Mouse (Mus musculus) midbrain, embryonic 11.5 days (tissue): ENCODE data around the gene Rp9. TPM values are rescaled to one million over a fixed set of nuclear protein-coding genes. Genes with fewer than 3 reads are reported as not detected.

Source experiments
- ATAC-seq: fragments of 200-750 bp; cut with Nextera tagmentation; 2 replicates; pipeline ENCODE4 v1.8.0; 2017; ENCODE audit warnings: moderate TSS enrichment, moderate library complexity; ENCODE audit not compliant: low FRiP score
- DNase-seq: peaks from one replicate; pipeline ENCODE4 v3.0.0; 2015; ENCODE audit warnings: low spot score; ENCODE audit errors: missing footprints
- H3K27ac ChIP-seq: fragments of 300-500 bp; sonication (generic); 2 replicates; pipeline ENCODE4 v1.5.1; 2014; ENCODE audit warnings: low read depth, low read length
- H3K27me3 ChIP-seq: fragments of 300-500 bp; sonication (generic); 2 replicates; pipeline ENCODE4 v1.6.1; 2014; ENCODE audit warnings: mild to moderate bottlenecking, low read length, moderate library complexity, mixed read lengths; ENCODE audit not compliant: control insufficient read depth, insufficient read depth
- H3K36me3 ChIP-seq: fragments of 300-500 bp; sonication (generic); 2 replicates; pipeline ENCODE4 v1.6.1; 2014; ENCODE audit warnings: mild to moderate bottlenecking, low read length, moderate library complexity, mixed read lengths; ENCODE audit not compliant: control insufficient read depth, insufficient read depth
- H3K4me1 ChIP-seq: fragments of 300-500 bp; sonication (generic); 2 replicates; pipeline ENCODE4 v1.6.1; 2014; ENCODE audit warnings: low read length; ENCODE audit not compliant: control insufficient read depth, insufficient read depth
- H3K4me2 ChIP-seq: fragments of 300-500 bp; sonication (generic); 2 replicates; pipeline ENCODE4 v1.6.1; 2014; ENCODE audit warnings: mild to moderate bottlenecking, moderate library complexity
- H3K4me3 ChIP-seq: fragments of 300-500 bp; sonication (generic); 2 replicates; pipeline ENCODE4 v1.5.1; 2014; ENCODE audit warnings: low read depth, low read length
- H3K9ac ChIP-seq: fragments of 300-500 bp; sonication (generic); 2 replicates; pipeline ENCODE4 v1.6.1; 2014; ENCODE audit warnings: low read length
- H3K9me3 ChIP-seq: fragments of 300-500 bp; sonication (generic); 2 replicates; pipeline ENCODE4 v1.6.1; 2016; ENCODE audit warnings: low read length; ENCODE audit not compliant: control insufficient read depth
- WGBS: fragments of 180-500 bp; shearing (Covaris S2); extraction: QIAGEN DNeasy Blood & Tissue Kit; methylation state at CpG from one replicate; pipeline ENCODE4 v1.1.7; 2014; 5-methylcytosine and 5-hydroxymethylcytosine counted together
- polyA plus RNA-seq: library from polyadenylated mRNA; unstranded; fragments of >200 nt; fragmentation: Nextera tagmentation; extraction: Ambion mirVana; gene quantifications from 2 replicates; pipeline ENCODE4 v1.2.1, GENCODE M21; 2014

Rp9 gene
- polyA plus RNA-seq = 50.6 and 54.2 TPM in 2 replicates

GRCm38 (mm10) chr9:22469643-22470042 lies at the start of gene Rp9:
Rp9 (minus strand) TSS chr9:22469743.
- WGBS = 90% methylated on average over 3 of the region's 3 CpGs
- peak within 1 kb of the TSS; percentile 84 for H3K4me2 ChIP-seq
- H3K4me1 ChIP-seq = peaks cover 3% of the 10 kb centered on the region; the same call in 1 of the 2 replicates
- DNase-seq = peak; percentile 54
- no peaks in the 10 kb centered on the region for H3K9me3 ChIP-seq
- no peaks in the 10 kb centered on the region for H3K36me3 ChIP-seq
- no peak for ATAC-seq
- no peaks in the 10 kb centered on the region for H3K27me3 ChIP-seq
- H3K27ac ChIP-seq = no peak within 1 kb of the TSS
- peak within 1 kb of the TSS; percentile 93 for H3K9ac ChIP-seq
- H3K4me3 ChIP-seq = peak within 1 kb of the TSS; percentile 80; the same call in 1 of the 2 replicates

DNA sequence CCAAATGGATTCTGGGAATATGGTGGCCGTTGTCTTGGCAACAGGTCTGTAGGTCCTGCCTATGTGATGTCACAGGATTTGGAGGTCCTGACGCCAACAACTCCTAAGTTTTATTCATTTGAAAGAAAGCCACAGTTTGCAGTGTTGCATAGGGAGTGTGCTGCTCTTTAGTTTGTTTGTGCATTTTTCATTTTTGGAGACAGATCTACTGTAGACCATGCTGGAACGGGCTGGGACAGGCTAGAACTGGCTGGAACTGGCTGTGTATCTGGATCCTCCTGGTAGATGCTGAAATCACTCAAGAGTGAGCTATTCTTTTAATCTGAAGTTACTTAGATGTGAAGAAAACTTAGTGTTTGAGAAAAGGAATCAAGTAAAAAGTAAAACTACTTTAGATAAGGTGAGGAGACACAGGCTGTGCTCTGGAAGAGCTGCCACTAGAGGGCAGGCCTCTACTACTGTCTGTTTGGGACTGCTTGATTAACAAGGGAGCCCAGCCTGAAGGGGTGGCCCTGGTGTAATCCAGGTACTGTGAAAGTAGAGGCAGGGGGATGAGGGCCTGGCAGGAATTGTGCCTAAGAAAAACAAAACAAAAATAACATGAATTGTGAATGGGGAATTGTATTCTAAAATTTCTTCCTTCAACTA lies 49.0 kb upstream of the Rp9 start:
- no peak overlapping the region for H3K4me3 ChIP-seq
- H3K9ac ChIP-seq = no peak overlapping the region
- DNase-seq (peak; percentile 83), ATAC-seq (0 out of 2 replicates have a peak, but pooled peaks have one; percentile 50)
- H3K4me1 ChIP-seq = no peaks in the 10 kb centered on the region
- no peak overlapping the region for H3K27ac ChIP-seq
- H3K36me3 ChIP-seq = no peaks in the 10 kb centered on the region
- no peaks in the 10 kb centered on the region for H3K9me3 ChIP-seq
- no peak overlapping the region for H3K4me2 ChIP-seq
- no peaks in the 10 kb centered on the region for H3K27me3 ChIP-seq
- WGBS = 91% methylated on average over 3 of the region's 3 CpGs

DNA sequence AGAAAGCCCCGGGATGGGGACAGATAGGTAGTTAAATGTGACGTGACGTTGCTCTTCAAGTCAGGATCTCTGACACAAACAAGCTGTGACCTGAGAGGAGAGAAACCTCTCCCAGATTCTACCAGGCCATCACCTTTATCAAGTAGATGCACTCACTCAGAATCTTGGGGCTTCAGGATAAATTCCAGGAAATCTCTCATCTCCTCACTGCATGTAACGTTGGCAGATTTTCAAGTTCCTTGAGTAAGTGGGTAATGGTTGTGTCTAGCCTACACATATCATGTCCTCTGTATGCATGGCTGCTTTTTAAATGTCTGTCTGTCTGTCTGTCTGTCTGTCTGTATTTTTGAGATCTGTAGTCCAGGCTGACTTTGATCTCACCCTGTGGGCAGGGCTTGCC lies 45.5 kb upstream of the Rp9 start:
- Histone ChIP-seq H3K9ac (no peak overlapping the region), H3K4me3 (no peak overlapping the region), H3K4me1 (no peaks in the 10 kb centered on the region), H3K27me3 (no peaks in the 10 kb centered on the region), H3K36me3 (no peaks in the 10 kb centered on the region), H3K4me2 (no peak overlapping the region), H3K9me3 (no peaks in the 10 kb centered on the region), H3K27ac (no peak overlapping the region)
- 90% methylated on average over 4 of the region's 4 CpGs for WGBS
- ATAC-seq = no peak
- DNase-seq = no peak

DNA sequence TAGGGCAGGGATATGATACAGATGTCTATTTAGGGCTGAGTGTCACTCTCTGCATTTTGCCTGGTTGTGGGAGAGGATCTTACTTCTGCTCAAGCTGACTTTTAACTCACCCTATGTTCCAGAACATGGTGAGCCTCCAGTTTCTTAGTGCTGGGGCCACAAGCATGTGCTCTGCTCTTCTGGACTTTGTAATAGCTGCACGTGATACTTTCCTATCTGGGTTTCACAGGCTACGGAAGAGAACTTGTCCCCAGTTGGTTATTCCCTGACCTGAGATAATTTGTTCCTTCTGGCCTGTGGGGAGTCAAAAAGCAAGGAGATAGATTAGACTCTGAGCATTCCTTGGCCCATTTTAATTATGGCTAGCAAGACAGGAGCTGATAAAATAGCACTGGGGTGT lies 36.0 kb upstream of the Rp9 start:
- H3K4me1 ChIP-seq = no peaks in the 10 kb centered on the region
- H3K36me3 ChIP-seq = no peaks in the 10 kb centered on the region
- H3K27me3 ChIP-seq = no peaks in the 10 kb centered on the region
- no peak overlapping the region for H3K9ac ChIP-seq
- no peaks in the 10 kb centered on the region for H3K9me3 ChIP-seq
- ATAC-seq (no peak), DNase-seq (no peak)
- no peak overlapping the region for H3K27ac ChIP-seq
- no peak overlapping the region for H3K4me2 ChIP-seq
- no peak overlapping the region for H3K4me3 ChIP-seq
- WGBS = 77% methylated on average over 2 of the region's 2 CpGs

DNA sequence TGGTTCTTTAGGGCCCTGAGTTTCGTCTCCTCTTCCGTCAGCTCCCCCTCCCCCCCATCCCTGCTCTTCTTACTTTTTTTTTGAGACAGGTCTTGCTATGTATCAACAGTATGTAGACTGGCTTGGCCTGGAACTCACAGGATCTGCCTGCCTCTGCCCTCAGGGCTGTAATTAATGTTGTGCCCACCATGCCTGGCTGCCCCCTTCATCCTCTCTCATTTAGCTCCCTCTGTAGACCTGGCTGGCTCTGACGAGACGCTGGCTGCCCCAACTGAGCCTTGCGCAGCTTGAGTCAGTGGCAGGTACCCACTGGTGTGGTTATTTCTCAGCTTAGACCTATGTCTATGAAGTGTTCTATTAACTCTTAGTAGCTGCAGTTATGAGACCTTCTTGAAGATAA lies 34.0 kb upstream of the Rp9 start:
- Histone ChIP-seq H3K27me3 (no peaks in the 10 kb centered on the region), H3K9ac (no peak overlapping the region), H3K36me3 (no peaks in the 10 kb centered on the region), H3K4me1 (no peaks in the 10 kb centered on the region), H3K4me2 (no peak overlapping the region), H3K4me3 (no peak overlapping the region), H3K27ac (no peak overlapping the region), H3K9me3 (no peaks in the 10 kb centered on the region)
- DNase-seq (no peak), ATAC-seq (no peak)
- 84% methylated on average over 5 of the region's 5 CpGs for WGBS

- DNase-seq (no peak), ATAC-seq (no peak)
- Histone ChIP-seq H3K27me3 (no peaks in the 10 kb centered on the region), H3K9ac (no peak overlapping the region), H3K4me1 (no peaks in the 10 kb centered on the region), H3K4me3 (no peak overlapping the region), H3K9me3 (no peaks in the 10 kb centered on the region), H3K27ac (no peak overlapping the region), H3K36me3 (no peaks in the 10 kb centered on the region), H3K4me2 (no peak overlapping the region)
- whole genome bisulfite sequencing = 72% methylated on average over 2 of the region's 2 CpGs
Measured at GRCm38 (mm10) chr9:22502972-22503371, 33.4 kb upstream of the Rp9 start.

DNA sequence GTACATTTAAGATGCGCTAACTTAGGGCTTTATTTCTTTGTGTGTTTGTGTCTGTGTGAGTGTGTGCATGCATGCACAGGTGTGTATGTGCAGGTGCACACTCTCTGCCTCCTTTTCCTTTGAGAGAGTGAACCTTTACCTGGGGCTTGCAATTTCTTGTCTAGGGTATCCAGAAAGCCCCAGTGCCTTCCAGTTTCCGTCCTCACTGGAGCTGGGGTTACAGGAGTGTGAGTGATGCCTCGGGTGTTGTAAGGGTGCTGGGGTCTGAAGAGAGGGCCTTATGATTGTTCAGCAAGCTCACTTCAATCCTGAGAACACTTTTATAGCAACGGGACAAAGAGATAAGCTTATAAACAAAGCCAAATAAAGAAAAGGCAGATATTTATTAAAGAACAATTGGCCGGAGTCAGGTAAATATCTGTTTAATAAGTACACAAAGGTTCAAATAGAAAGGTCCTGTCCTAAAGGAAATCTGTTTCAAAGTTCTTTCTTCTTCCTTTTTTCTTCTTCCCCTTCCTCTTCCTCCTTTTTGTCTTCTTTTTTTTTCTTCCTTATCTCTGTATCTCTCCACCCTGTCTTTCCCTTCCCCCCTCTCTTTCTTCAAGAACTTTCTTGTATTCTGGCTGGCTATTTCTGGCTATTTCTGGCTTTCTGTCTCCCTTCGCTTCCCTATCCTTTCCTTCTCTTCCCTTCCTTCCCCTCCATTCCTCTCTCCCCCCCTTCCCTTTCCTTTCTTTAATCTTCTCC lies 27.7 kb upstream of the Rp9 start:
- no peaks in the 10 kb centered on the region for H3K4me1 ChIP-seq
- no peak overlapping the region for H3K4me2 ChIP-seq
- DNase-seq (no peak), ATAC-seq (no peak)
- no peak overlapping the region for H3K9ac ChIP-seq
- H3K36me3 ChIP-seq = no peaks in the 10 kb centered on the region
- H3K4me3 ChIP-seq = no peak overlapping the region
- H3K27me3 ChIP-seq = no peaks in the 10 kb centered on the region
- 81% methylated on average over 6 of the region's 6 CpGs for WGBS
- no peaks in the 10 kb centered on the region for H3K9me3 ChIP-seq
- H3K27ac ChIP-seq = no peak overlapping the region

DNA sequence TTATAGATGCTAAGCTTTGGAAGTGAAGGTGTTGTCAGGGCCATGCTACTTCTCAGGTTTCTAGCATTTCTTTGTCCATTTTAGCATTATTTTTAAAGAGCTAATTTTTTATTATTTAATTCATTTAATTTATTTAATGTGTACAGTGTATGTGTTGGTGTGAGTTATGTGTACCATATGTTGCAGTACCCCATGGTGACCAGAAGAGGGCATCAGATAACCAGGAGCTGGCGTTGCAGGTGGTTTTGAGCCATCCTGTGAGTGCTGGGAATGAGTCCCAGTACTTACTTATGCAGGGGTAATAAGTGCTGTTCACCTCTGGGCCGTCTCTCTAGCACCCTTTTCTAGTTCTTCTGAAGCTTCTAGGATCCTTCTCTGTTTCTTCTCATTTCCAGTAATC lies 25.6 kb upstream of the Rp9 start:
- ATAC-seq (no peak), DNase-seq (no peak)
- WGBS = 82% methylated on average over 2 of the region's 2 CpGs
- no peaks in the 10 kb centered on the region for H3K36me3 ChIP-seq
- no peak overlapping the region for H3K9ac ChIP-seq
- no peaks in the 10 kb centered on the region for H3K9me3 ChIP-seq
- H3K4me3 ChIP-seq = no peak overlapping the region
- H3K4me1 ChIP-seq = no peaks in the 10 kb centered on the region
- H3K4me2 ChIP-seq = no peak overlapping the region
- H3K27ac ChIP-seq = no peak overlapping the region
- no peaks in the 10 kb centered on the region for H3K27me3 ChIP-seq

- no peak for ATAC-seq
Measured at GRCm38 (mm10) chr9:22494203-22494807, 24.8 kb upstream of the Rp9 start.

More at GRCm38 (mm10) chr9:22494203-22494807, 24.8 kb upstream of the Rp9 start:
- Histone ChIP-seq H3K36me3 (no peaks in the 10 kb centered on the region), H3K27me3 (no peaks in the 10 kb centered on the region), H3K4me1 (no peaks in the 10 kb centered on the region), H3K4me3 (no peak overlapping the region), H3K9me3 (no peaks in the 10 kb centered on the region), H3K27ac (no peak overlapping the region), H3K4me2 (no peak overlapping the region), H3K9ac (no peak overlapping the region)
- 89% methylated on average over 9 of the region's 9 CpGs for WGBS
- no peak for DNase-seq
